Mouse (Mus musculus): ENCODE measurements around the gene Atxn1. TPM values are rescaled to one million over a fixed set of nuclear protein-coding genes. Genes with fewer than 3 reads are reported as not detected.
A peak's percentile ranks its signal among the peaks of the same experiment; 100 is the strongest.

Gene Atxn1
- total and polyA plus RNA-seq, 3 experiments = 8.0 to 13.1 (median 9.7) TPM

GRCm38 (mm10) chr13:45680651-45681050, 284.2 kb downstream of the Atxn1 start:
- Histone ChIP-seq H3K27ac (ENCODE audit: insufficient read depth, low read depth) (no peak overlapping the region), H3K27me3 (replicated peaks) (no peaks in the 10 kb centered on the region), H3K79me2 (replicated peaks; ENCODE audit: control insufficient read depth, extremely low read depth, insufficient read depth, poor library complexity, severe bottlenecking) (0 out of 2 replicates have a peak, but pooled peaks cover 9% of the 10 kb centered on the region), H3K4me3 (replicated peaks in 1 of 3; ENCODE audit: low read depth in 2 of 3, low read length in 2 of 3, poor library complexity in 1 of 3) (no peak overlapping the region), H3K9ac (ENCODE audit: insufficient read depth, low read depth) (no peak overlapping the region), H3K4me1 (ENCODE audit: control insufficient read depth in 1 of 2, insufficient read depth in 2 of 2) (peaks cover 31 to 83% of the 10 kb centered on the region in 2 experiments), H3K36me3 (replicated peaks in 1 of 2; ENCODE audit: control insufficient read depth in 1 of 2, insufficient read depth in 1 of 2, low read length in 1 of 2) (peaks cover 11 to 55% of the 10 kb centered on the region in 2 experiments), H3K9me3 (replicated peaks; ENCODE audit: low read length) (no peaks in the 10 kb centered on the region), H3K4me2 (ENCODE audit: insufficient read depth, low read depth, poor library complexity, severe bottlenecking) (no peak overlapping the region)
- in situ Hi-C loops (cut with MboI; ENCODE audit: low pct_ligation_motif_present, low pct_unique_long_range_greater_than_20kb, low sequenced_read_pairs) (loop anchor here (25.0 kb wide), 1 partner anchor 282 kb away; the partner anchor contains the start of gene Atxn1), dilution Hi-C loops (cut with MboI; ENCODE audit: extremely low pct_ligation_motif_present, extremely low pct_unique_long_range_greater_than_20kb, low sequenced_read_pairs) (no loop called here)
- no peak for DNase-seq (ENCODE audit: extremely low read depth)
- TF ChIP-seq NELFE (IDR thresholded peaks at IDR 0.05; ENCODE audit: low read depth, low read length) (no peak), MXI1 (IDR thresholded peaks at IDR 0.05; ENCODE audit: low read depth, low read length) (no peak), ZNF384 (IDR thresholded peaks at IDR 0.05; ENCODE audit: low read depth, low read length) (no peak), CHD1 (IDR thresholded peaks at IDR 0.05; ENCODE audit: low read depth, low read length) (no peak), MEF2A (IDR thresholded peaks at IDR 0.05; ENCODE audit: borderline replicate concordance, low read depth, low read length) (no peak), BHLHE40 (IDR thresholded peaks at IDR 0.05; ENCODE audit: low read depth, low read length) (0 out of 2 replicates have a peak, but pooled peaks have one; percentile 10), EP300 (IDR thresholded peaks at IDR 0.05; ENCODE audit: low read length) (peak; percentile 42), IRF4 (IDR thresholded peaks at IDR 0.05; ENCODE audit: low read depth, low read length) (0 out of 2 replicates have a peak, but pooled peaks have one; percentile 13), ETS1 (conservative IDR thresholded peaks at IDR 0.05; ENCODE audit: low read depth, low read length) (peak; percentile 49)

GRCm38 (mm10) chr13:45679096-45679495, 285.7 kb downstream of the Atxn1 start:
- H3K4me2 ChIP-seq (ENCODE audit: insufficient read depth, low read depth, poor library complexity, severe bottlenecking) = no peak overlapping the region
- H3K4me3 ChIP-seq (replicated peaks in 1 of 3; ENCODE audit: low read depth in 2 of 3, low read length in 2 of 3, poor library complexity in 1 of 3) = no peak overlapping the region
- no peak overlapping the region for H3K9ac ChIP-seq (ENCODE audit: insufficient read depth, low read depth)
- dilution Hi-C loops (cut with MboI; ENCODE audit: extremely low pct_ligation_motif_present, extremely low pct_unique_long_range_greater_than_20kb, low sequenced_read_pairs) (no loop called here), in situ Hi-C loops (cut with MboI; ENCODE audit: low pct_ligation_motif_present, low pct_unique_long_range_greater_than_20kb, low sequenced_read_pairs) (loop anchor here (25.0 kb wide), 1 partner anchor 283 kb away; the partner anchor contains the start of gene Atxn1)
- 0 out of 2 replicates have a peak, but pooled peaks cover 10% of the 10 kb centered on the region for H3K79me2 ChIP-seq (replicated peaks; ENCODE audit: control insufficient read depth, extremely low read depth, insufficient read depth, poor library complexity, severe bottlenecking)
- no peaks in the 10 kb centered on the region for H3K9me3 ChIP-seq (replicated peaks; ENCODE audit: low read length)
- H3K27ac ChIP-seq (ENCODE audit: insufficient read depth, low read depth) = no peak overlapping the region
- peaks cover 11 to 59% of the 10 kb centered on the region in 2 experiments for H3K36me3 ChIP-seq (replicated peaks in 1 of 2; ENCODE audit: control insufficient read depth in 1 of 2, insufficient read depth in 1 of 2, low read length in 1 of 2)
- TF ChIP-seq MAX (IDR thresholded peaks at IDR 0.05; ENCODE audit: low read length) = no peak
- TF ChIP-seq BHLHE40 (IDR thresholded peaks at IDR 0.05; ENCODE audit: low read depth, low read length) = no peak
- no peak for TF ChIP-seq CHD1 (IDR thresholded peaks at IDR 0.05; ENCODE audit: low read depth, low read length)
- TF ChIP-seq ZC3H11A (IDR thresholded peaks at IDR 0.05; ENCODE audit: low read depth, low read length) = no peak
- TF ChIP-seq CHD2 (IDR thresholded peaks at IDR 0.05; ENCODE audit: low read length) = no peak
- TF ChIP-seq IRF4 (IDR thresholded peaks at IDR 0.05; ENCODE audit: low read depth, low read length) = no peak
- no peak for TF ChIP-seq PAX5 (IDR thresholded peaks at IDR 0.05; ENCODE audit: low read length)
- no peak for TF ChIP-seq SMC3 (IDR thresholded peaks at IDR 0.05; ENCODE audit: low read depth, low read length)
- no peak for TF ChIP-seq JUND (conservative IDR thresholded peaks at IDR 0.05; ENCODE audit: low read depth, low read length)
- no peak for TF ChIP-seq GABPA (IDR thresholded peaks at IDR 0.05; ENCODE audit: insufficient replicate concordance, low read depth, low read length)
- no peak for TF ChIP-seq MAFK (IDR thresholded peaks at IDR 0.05; ENCODE audit: insufficient replicate concordance, low read length)
- no peak for TF ChIP-seq UBTF (IDR thresholded peaks at IDR 0.05; ENCODE audit: low read depth, low read length)
- TF ChIP-seq RAD21 (IDR thresholded peaks at IDR 0.05; ENCODE audit: low read depth, low read length) = no peak
- peaks cover 21 to 67% of the 10 kb centered on the region in 2 experiments for H3K4me1 ChIP-seq (ENCODE audit: control insufficient read depth in 1 of 2, insufficient read depth in 2 of 2)
- no peak for DNase-seq (ENCODE audit: extremely low read depth)
- no peaks in the 10 kb centered on the region for H3K27me3 ChIP-seq (replicated peaks)
